Mouse (Mus musculus) heart, embryonic 13.5 days (tissue): ENCODE measurements around the gene Vmn1r207-ps. TPM values are rescaled to one million over a fixed set of nuclear protein-coding genes. Genes with fewer than 3 reads are reported as not detected.
"Not testable (repeated sequence)": the region's sequence is repeated elsewhere in the genome, so short reads cannot be mapped to it uniquely, and the experiment has no call there.

Experiments
- ATAC-seq: fragments of 200-750 bp; cut with Nextera tagmentation; 2 replicates; pipeline ENCODE4 v1.8.0; 2017; ENCODE audit warnings: moderate TSS enrichment; ENCODE audit not compliant: insufficient number of reproducible peaks, low FRiP score, low TSS enrichment; ENCODE audit errors: extremely low read depth
- H3K27ac ChIP-seq: fragments of 300-500 bp; sonication (generic); replicated peaks from 2 replicates; pipeline ENCODE4 v1.5.1; 2015; ENCODE audit warnings: moderate library complexity, mild to moderate bottlenecking, inconsistent platforms
- H3K27me3 ChIP-seq: fragments of 300-500 bp; sonication (generic); replicated peaks from 2 replicates; pipeline ENCODE4 v1.6.1; 2015; ENCODE audit warnings: mild to moderate bottlenecking, inconsistent platforms
- H3K36me3 ChIP-seq: fragments of 300-500 bp; sonication (generic); 2 replicates; pipeline ENCODE4 v1.6.1; 2015; ENCODE audit warnings: mild to moderate bottlenecking, inconsistent platforms
- H3K4me1 ChIP-seq: fragments of 300-500 bp; sonication (generic); 2 replicates; pipeline ENCODE4 v1.6.1; 2015; ENCODE audit warnings: inconsistent platforms
- H3K4me2 ChIP-seq: fragments of 300-500 bp; sonication (generic); 2 replicates; pipeline ENCODE4 v1.6.1; 2015; ENCODE audit warnings: inconsistent platforms, mild to moderate bottlenecking, moderate library complexity
- H3K4me3 ChIP-seq: fragments of 300-500 bp; sonication (generic); 2 replicates; pipeline ENCODE4 v1.5.1; 2015; ENCODE audit warnings: moderate library complexity, mild to moderate bottlenecking, inconsistent platforms
- H3K9ac ChIP-seq: fragments of 300-500 bp; sonication (generic); 2 replicates; pipeline ENCODE4 v1.6.1; 2015; ENCODE audit warnings: inconsistent platforms, mild to moderate bottlenecking, moderate library complexity
- H3K9me3 ChIP-seq: fragments of 300-500 bp; sonication (generic); 2 replicates; pipeline ENCODE4 v1.6.1; 2016; ENCODE audit warnings: inconsistent platforms
- WGBS: fragments of 180-500 bp; shearing (Covaris S2); methylation state at CpG from one replicate; pipeline ENCODE4 v1.1.7; 2015; ENCODE audit warnings: mixed read lengths; 5-methylcytosine and 5-hydroxymethylcytosine counted together
- polyA plus RNA-seq: library from polyadenylated mRNA; unstranded; fragments of >200 nt; fragmentation: Nextera tagmentation; extraction: Ambion mirVana; gene quantifications from 2 replicates; pipeline ENCODE4 v1.2.1, GENCODE M21; 2015

Gene Vmn1r207-ps
- not detected in 2 replicates for polyA plus RNA-seq

- not testable (repeated sequence) for H3K4me2 ChIP-seq, H3K36me3 ChIP-seq, ATAC-seq, H3K9ac ChIP-seq, H3K9me3 ChIP-seq, H3K4me1 ChIP-seq, H3K27me3 ChIP-seq, H3K4me3 ChIP-seq, H3K27ac ChIP-seq
Measured at GRCm38 (mm10) chr13:22729529-22729928, at the start of gene Vmn1r207-ps. Gene Vmn1r207-ps (minus strand): TSS chr13:22729629.

DNA sequence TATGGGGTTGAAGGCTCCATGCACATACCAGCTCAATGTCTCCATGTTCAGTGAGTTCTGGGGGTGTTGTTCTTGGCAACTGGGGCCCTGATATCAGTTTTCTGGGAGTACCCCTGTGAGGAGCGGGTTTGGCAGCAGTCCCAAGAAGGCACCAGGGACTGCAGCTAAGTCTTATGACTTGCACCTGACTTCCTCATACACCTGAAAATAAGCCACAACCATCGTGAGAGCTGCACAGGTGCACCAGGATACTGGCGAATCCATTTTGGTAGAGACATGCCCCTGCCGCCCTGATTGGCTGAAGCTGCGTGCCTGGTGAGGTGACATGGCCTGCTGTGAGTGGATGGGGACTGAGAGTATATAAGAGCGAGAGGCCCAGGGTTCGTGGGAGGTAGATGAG, 47.9 kb upstream of the Vmn1r207-ps start, which contains the start of gene Vmn1r208:
Vmn1r208 (minus strand) TSS at position 101 of the 400 bp plus-strand sequence.
- WGBS, result no CpG with 5 or more reads among the region's 7 CpGs

GRCm38 (mm10) chr13:22771592-22771991, 42.2 kb upstream of the Vmn1r207-ps start:
- H3K27me3 ChIP-seq, H3K4me3 ChIP-seq, H3K27ac ChIP-seq, H3K4me1 ChIP-seq, H3K9ac ChIP-seq, H3K4me2 ChIP-seq, H3K9me3 ChIP-seq, ATAC-seq, H3K36me3 ChIP-seq: not testable (repeated sequence)
- WGBS, result 71% methylated on average over 1 of the region's 2 CpGs

More for the DNA sequence above, 47.9 kb upstream of the Vmn1r207-ps start, which contains the start of gene Vmn1r208:
- not testable (repeated sequence) for ATAC-seq, H3K27me3 ChIP-seq, H3K36me3 ChIP-seq, H3K4me3 ChIP-seq, H3K4me2 ChIP-seq, H3K27ac ChIP-seq, H3K4me1 ChIP-seq, H3K9ac ChIP-seq, H3K9me3 ChIP-seq

GRCm38 (mm10) chr13:22747524-22747923, 18.1 kb upstream of the Vmn1r207-ps start:
- H3K9me3 ChIP-seq, result no peaks in the 10 kb centered on the region
- no peak overlapping the region for H3K9ac ChIP-seq
- no peak overlapping the region for H3K4me2 ChIP-seq
- H3K27me3 ChIP-seq, result no peaks in the 10 kb centered on the region
- H3K27ac ChIP-seq, result no peak overlapping the region
- H3K4me3 ChIP-seq, result no peak overlapping the region
- no peaks in the 10 kb centered on the region for H3K4me1 ChIP-seq
- ATAC-seq, result no peak
- no peaks in the 10 kb centered on the region for H3K36me3 ChIP-seq

DNA sequence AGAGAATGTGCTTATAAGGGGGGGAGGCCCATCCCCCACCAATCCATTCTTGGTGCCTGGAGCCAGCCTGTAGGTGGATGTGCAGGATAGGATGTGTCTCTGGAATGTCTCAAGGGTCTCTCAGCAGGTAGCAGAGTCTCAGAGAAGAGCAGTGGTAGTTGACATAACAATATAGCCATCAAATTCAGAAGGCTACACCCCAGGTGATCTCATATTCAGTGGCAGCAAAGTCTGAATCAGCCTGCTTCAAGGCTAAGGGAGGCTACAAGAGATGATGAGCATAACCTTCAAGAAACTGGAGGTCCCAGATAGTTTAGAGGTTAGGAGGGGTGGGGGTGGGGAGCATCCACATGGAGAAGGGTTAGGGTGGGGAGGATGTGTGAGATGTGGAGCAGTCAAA, 22.5 kb downstream of the Vmn1r207-ps start:
- not testable (repeated sequence) for H3K36me3 ChIP-seq, H3K27ac ChIP-seq, H3K4me3 ChIP-seq, H3K27me3 ChIP-seq, ATAC-seq, H3K4me2 ChIP-seq, H3K4me1 ChIP-seq, H3K9ac ChIP-seq, H3K9me3 ChIP-seq

- H3K9me3 ChIP-seq, ATAC-seq, H3K9ac ChIP-seq, H3K27me3 ChIP-seq, H3K36me3 ChIP-seq, H3K4me3 ChIP-seq, H3K4me1 ChIP-seq, H3K27ac ChIP-seq, H3K4me2 ChIP-seq: not testable (repeated sequence)
- whole genome bisulfite sequencing, result 40% methylated on average over 2 of the region's 2 CpGs
Measured at GRCm38 (mm10) chr13:22702951-22703350, 26.5 kb downstream of the Vmn1r207-ps start.

Other genes with a start within 250 kb of the Vmn1r207-ps start
- gene Vmn1r202, start 224.2 kb downstream of the Vmn1r207-ps start, polyA plus RNA-seq, result not detected in 2 replicates
- gene Vmn1r203, start 211.5 kb downstream of the Vmn1r207-ps start, polyA plus RNA-seq, result not detected in 2 replicates
- gene Vmn1r204, start 176.4 kb downstream of the Vmn1r207-ps start, polyA plus RNA-seq, result not detected in 2 replicates
- not detected in 2 replicates for gene Vmn1r205, start 136.6 kb downstream of the Vmn1r207-ps start, polyA plus RNA-seq
- gene Vmn1r206, start 105.4 kb downstream of the Vmn1r207-ps start, polyA plus RNA-seq, result not detected in 2 replicates
- not detected in 2 replicates for gene Vmn1r208, start 47.8 kb upstream of the Vmn1r207-ps start, polyA plus RNA-seq
- gene Vmn1r209, start 80.1 kb upstream of the Vmn1r207-ps start, polyA plus RNA-seq, result not detected in 2 replicates
- not detected in 2 replicates for gene Vmn1r210, start 101.7 kb upstream of the Vmn1r207-ps start, polyA plus RNA-seq
- not detected in 2 replicates for gene Vmn1r211, start 127.9 kb upstream of the Vmn1r207-ps start, polyA plus RNA-seq
- gene Vmn1r212, start 154.6 kb upstream of the Vmn1r207-ps start, polyA plus RNA-seq, result not detected in 2 replicates